Mouse (Mus musculus) embryonic facial prominence, embryonic 13.5 days (tissue): ENCODE data around the gene Rbbp9. TPM values are rescaled to one million over a fixed set of nuclear protein-coding genes. Genes with fewer than 3 reads are reported as not detected.
"Not testable (repeated sequence)": the region's sequence is repeated elsewhere in the genome, so short reads cannot be mapped to it uniquely, and the experiment has no call there.

Experiments
- ATAC-seq: fragments of 200-750 bp; cut with Nextera tagmentation; 2 replicates; pipeline ENCODE4 v1.8.0; 2017; ENCODE audit warnings: low read depth; ENCODE audit not compliant: insufficient number of reproducible peaks, insufficient read depth, low FRiP score, low TSS enrichment
- H3K27ac ChIP-seq: fragments of 300-500 bp; sonication (generic); 2 replicates; pipeline ENCODE4 v1.5.1; 2015; ENCODE audit warnings: moderate library complexity, mild to moderate bottlenecking, inconsistent platforms
- H3K27me3 ChIP-seq: fragments of 300-500 bp; sonication (generic); 2 replicates; pipeline ENCODE4 v1.6.1; 2015; ENCODE audit warnings: mild to moderate bottlenecking, inconsistent platforms
- H3K36me3 ChIP-seq: fragments of 300-500 bp; sonication (generic); 2 replicates; pipeline ENCODE4 v1.6.1; 2015; ENCODE audit warnings: mild to moderate bottlenecking, inconsistent platforms
- H3K4me1 ChIP-seq: fragments of 300-500 bp; sonication (generic); 2 replicates; pipeline ENCODE4 v1.6.1; 2015; ENCODE audit warnings: inconsistent platforms
- H3K4me2 ChIP-seq: fragments of 300-500 bp; sonication (generic); 2 replicates; pipeline ENCODE4 v1.6.1; 2015; ENCODE audit warnings: moderate library complexity, mild to moderate bottlenecking, inconsistent platforms
- H3K4me3 ChIP-seq: fragments of 300-500 bp; sonication (generic); 2 replicates; pipeline ENCODE4 v1.5.1; 2015; ENCODE audit warnings: mild to moderate bottlenecking, inconsistent platforms
- H3K9ac ChIP-seq: fragments of 300-500 bp; sonication (generic); 2 replicates; pipeline ENCODE4 v1.6.1; 2015; ENCODE audit warnings: mild to moderate bottlenecking, inconsistent platforms
- H3K9me3 ChIP-seq: fragments of 300-500 bp; sonication (generic); 2 replicates; pipeline ENCODE4 v1.6.1; 2016; ENCODE audit warnings: inconsistent platforms
- WGBS: fragments of 180-500 bp; shearing (Covaris S2); methylation state at CpG from one replicate; pipeline ENCODE4 v1.1.7; 2015; ENCODE audit warnings: mixed read lengths; 5-methylcytosine and 5-hydroxymethylcytosine counted together
- polyA plus RNA-seq: library from polyadenylated mRNA; unstranded; fragments of >200 nt; fragmentation: Nextera tagmentation; extraction: Ambion mirVana; gene quantifications from 2 replicates; pipeline ENCODE4 v1.2.1, GENCODE M21; 2015

The Rbbp9 gene
- 66.4 and 66.5 TPM in 2 replicates for polyA plus RNA-seq

GRCm38 (mm10) chr2:144550529-144550928 is at the start of gene Rbbp9:
Gene Rbbp9, minus strand, starts transcription at chr2:144550869.
- Histone ChIP-seq H3K27ac (peak within 1 kb of the TSS; percentile 87), H3K9me3 (no peaks in the 10 kb centered on the region), H3K36me3 (peaks cover 20% of the 10 kb centered on the region), H3K27me3 (no peaks in the 10 kb centered on the region), H3K4me2 (peak within 1 kb of the TSS; percentile 64), H3K9ac (peak within 1 kb of the TSS; percentile 85), H3K4me3 (peak within 1 kb of the TSS; percentile 63), H3K4me1 (peaks cover 5% of the 10 kb centered on the region; the same call in 1 of the 2 replicates)
- peak; percentile 93 for ATAC-seq
- WGBS, result under 1% methylated on average over 17 of the region's 17 CpGs

GRCm38 (mm10) chr2:144599831-144600687 is 49.4 kb upstream of the Rbbp9 start, which contains the start of gene Dtd1:
Gene Dtd1, plus strand, starts transcription at chr2:144599897.
- ATAC-seq, result peak; percentile 91
- peaks cover 9% of the 10 kb centered on the region for H3K36me3 ChIP-seq
- peak within 1 kb of the TSS; percentile 68 for H3K4me2 ChIP-seq
- peak within 1 kb of the TSS; percentile 89 for H3K9ac ChIP-seq
- no peaks in the 10 kb centered on the region for H3K9me3 ChIP-seq
- 1% methylated on average over 50 of the region's 50 CpGs for WGBS
- H3K27ac ChIP-seq, result no peak within 1 kb of the TSS
- H3K27me3 ChIP-seq, result no peaks in the 10 kb centered on the region
- H3K4me3 ChIP-seq, result peak within 1 kb of the TSS; percentile 71
- H3K4me1 ChIP-seq, result peaks cover 2% of the 10 kb centered on the region; the same call in 1 of the 2 replicates

- no peaks in the 10 kb centered on the region for H3K27me3 ChIP-seq
- 79% methylated on average over 2 of the region's 2 CpGs for WGBS
Measured at GRCm38 (mm10) chr2:144598006-144598405, 47.3 kb upstream of the Rbbp9 start.

GRCm38 (mm10) chr2:144593951-144594651 is 43.4 kb upstream of the Rbbp9 start, which contains the start of gene Smim26:
Gene Smim26, plus strand, starts transcription at chr2:144594054.
- peak; percentile 90 for ATAC-seq
- 2% methylated on average over 31 of the region's 31 CpGs for WGBS
- 0 out of 2 replicates have a peak within 1 kb of the TSS, but pooled peaks have one; percentile 18 for H3K27ac ChIP-seq

More at GRCm38 (mm10) chr2:144598006-144598405, 47.3 kb upstream of the Rbbp9 start:
- H3K27ac ChIP-seq, result no peak overlapping the region
- H3K9ac ChIP-seq, result no peak overlapping the region
- H3K4me3 ChIP-seq, result no peak overlapping the region
- no peak for ATAC-seq
- no peaks in the 10 kb centered on the region for H3K9me3 ChIP-seq
- peaks cover 5% of the 10 kb centered on the region for H3K4me1 ChIP-seq
- H3K36me3 ChIP-seq, result peaks cover 9% of the 10 kb centered on the region
- no peak overlapping the region for H3K4me2 ChIP-seq

GRCm38 (mm10) chr2:144593036-144593435 is 42.4 kb upstream of the Rbbp9 start:
- not testable (repeated sequence) for H3K4me2 ChIP-seq, ATAC-seq, H3K27me3 ChIP-seq, H3K27ac ChIP-seq, H3K9me3 ChIP-seq, H3K4me3 ChIP-seq, H3K9ac ChIP-seq, H3K4me1 ChIP-seq
- H3K36me3 ChIP-seq, result peaks cover 35% of the 10 kb centered on the region
- 65% methylated on average over 8 of the region's 8 CpGs for WGBS

More at GRCm38 (mm10) chr2:144593951-144594651, 43.4 kb upstream of the Rbbp9 start, which contains the start of gene Smim26:
- H3K4me3 ChIP-seq, result peak within 1 kb of the TSS; percentile 65
- H3K4me1 ChIP-seq, result peaks cover 3% of the 10 kb centered on the region
- peak within 1 kb of the TSS; percentile 70 for H3K4me2 ChIP-seq
- H3K9me3 ChIP-seq, result no peaks in the 10 kb centered on the region
- H3K27me3 ChIP-seq, result no peaks in the 10 kb centered on the region
- H3K36me3 ChIP-seq, result peaks cover 25% of the 10 kb centered on the region
- peak within 1 kb of the TSS; percentile 80 for H3K9ac ChIP-seq

GRCm38 (mm10) chr2:144588723-144589122 is 38.1 kb upstream of the Rbbp9 start:
- H3K27me3 ChIP-seq, result no peaks in the 10 kb centered on the region
- H3K4me1 ChIP-seq, result no peaks in the 10 kb centered on the region
- H3K4me3 ChIP-seq, result no peak overlapping the region
- ATAC-seq, result no peak
- no peak overlapping the region for H3K27ac ChIP-seq
- no peak overlapping the region for H3K4me2 ChIP-seq
- H3K9me3 ChIP-seq, result no peaks in the 10 kb centered on the region
- peaks cover 67% of the 10 kb centered on the region for H3K36me3 ChIP-seq
- no peak overlapping the region for H3K9ac ChIP-seq
- WGBS, result 87% methylated on average over 4 of the region's 4 CpGs

- H3K4me3 ChIP-seq, result peak within 1 kb of the TSS; percentile 80
- peak; percentile 96 for ATAC-seq
- under 1% methylated on average over 44 of the region's 44 CpGs for WGBS
Measured at GRCm38 (mm10) chr2:144555820-144556552, 5.3 kb upstream of the Rbbp9 start, which contains the start of gene Sec23b. Gene Sec23b, plus strand, starts transcription at chr2:144556229.

GRCm38 (mm10) chr2:144555286-144555819 is 4.7 kb upstream of the Rbbp9 start:
- Histone ChIP-seq H3K27me3 (no peaks in the 10 kb centered on the region), H3K4me2 (peak overlapping the region; percentile 63), H3K27ac (peak overlapping the region; percentile 96), H3K9ac (peak overlapping the region; percentile 88), H3K4me1 (peaks cover 13% of the 10 kb centered on the region), H3K9me3 (no peaks in the 10 kb centered on the region), H3K4me3 (peak overlapping the region; percentile 80), H3K36me3 (peaks cover 15% of the 10 kb centered on the region)
- WGBS, result 3% methylated on average over 14 of the region's 14 CpGs
- no peak for ATAC-seq

More at GRCm38 (mm10) chr2:144555820-144556552, 5.3 kb upstream of the Rbbp9 start, which contains the start of gene Sec23b:
- no peaks in the 10 kb centered on the region for H3K27me3 ChIP-seq
- H3K9me3 ChIP-seq, result no peaks in the 10 kb centered on the region
- H3K4me2 ChIP-seq, result peak within 1 kb of the TSS; percentile 75
- H3K4me1 ChIP-seq, result peaks cover 13% of the 10 kb centered on the region
- peaks cover 19% of the 10 kb centered on the region for H3K36me3 ChIP-seq
- H3K9ac ChIP-seq, result peak within 1 kb of the TSS; percentile 88
- H3K27ac ChIP-seq, result peak within 1 kb of the TSS; percentile 96

GRCm38 (mm10) chr2:144553905-144554304 is 3.2 kb upstream of the Rbbp9 start:
- Histone ChIP-seq H3K9me3 (no peaks in the 10 kb centered on the region), H3K27ac (no peak overlapping the region), H3K9ac (no peak overlapping the region), H3K4me1 (peaks cover 18% of the 10 kb centered on the region), H3K4me2 (no peak overlapping the region), H3K27me3 (no peaks in the 10 kb centered on the region), H3K4me3 (no peak overlapping the region), H3K36me3 (peaks cover under 1% of the 10 kb centered on the region; the same call in 1 of the 2 replicates)
- no peak for ATAC-seq
- WGBS, result 96% methylated on average over 3 of the region's 3 CpGs

- no peak for ATAC-seq
- Histone ChIP-seq H3K27ac (no peak overlapping the region), H3K36me3 (peaks cover 46% of the 10 kb centered on the region), H3K9ac (no peak overlapping the region), H3K4me1 (peaks cover 5% of the 10 kb centered on the region; the same call in 1 of the 2 replicates), H3K4me2 (no peak overlapping the region), H3K9me3 (no peaks in the 10 kb centered on the region), H3K27me3 (no peaks in the 10 kb centered on the region), H3K4me3 (no peak overlapping the region)
- 52% methylated on average over 4 of the region's 4 CpGs for WGBS
Measured at GRCm38 (mm10) chr2:144547559-144547958, 3.1 kb downstream of the Rbbp9 start.
